ENCODE assay signal across 9 mouse cellular contexts in genomic region chr7:19956341-19956781, GRCm38 (mm10). TPM values are rescaled to one million over a fixed set of nuclear protein-coding genes. Genes with fewer than 3 reads are reported as not detected.
DNase-seq lines count a peak whose midpoint lies in the region; ATAC-seq and TF ChIP-seq lines count a peak whose summit lies in the region.
"Had no signal": no experiment of that assay in that cellular context is flagged by ENCODE, and none has a peak within 500 bp of the region (broad histone marks: within the 10 kb centered on the region; RNA-seq: fewer than 3 reads in every experiment).

No protein-coding gene starts in this region.

- H3K79me2 ChIP-seq in MEL (ENCODE audit: control insufficient read depth, insufficient read depth, low read length, poor library complexity): no peaks in the 10 kb centered on the region

- TF ChIP-seq POLR2A in MEL (IDR thresholded peaks at IDR 0.05; ENCODE audit: control insufficient read depth in 1 of 2, insufficient read depth in 1 of 2, low read depth in 1 of 2, low read length in 2 of 2, poor library complexity in 1 of 2): no peak

- peak; percentile 79 for DNase-seq in MEL (ENCODE audit: low read depth, low spot score)
- DNase-seq in c-Kit-positive CD71-negative TER-119-negative erythroid progenitor cells, embryonic 14.5 days (ENCODE audit: low read depth): peak; percentile 73
- DNase-seq in forebrain, embryonic 14.5 days (ENCODE audit: low spot score): peak; percentile 88
- DNase-seq in layer of hippocampus, postnatal 14 days (ENCODE audit: low spot score in 2 of 2): peak; percentile 87 to 90
- DNase-seq in right cerebral cortex, adult 2 months (ENCODE audit: low spot score in 2 of 2): peak; percentile 94
- peak; percentile 92 for DNase-seq in urinary bladder, postnatal 14 days (ENCODE audit: low spot score)

- peaks cover 0 to 2% of the 10 kb centered on the region in 2 experiments; a peak in 1 of 4 replicates for H3K36me3 ChIP-seq in MEL (ENCODE audit: control insufficient read depth in 1 of 2, insufficient read depth in 2 of 2, low read length in 2 of 2)
- no peaks in the 10 kb centered on the region for H3K36me3 ChIP-seq in forebrain, embryonic 14.5 days (ENCODE audit: control insufficient read depth, insufficient read depth, low read length)
- H3K36me3 ChIP-seq in hindbrain, embryonic 12.5 days: no peaks in the 10 kb centered on the region
- H3K36me3 ChIP-seq: lung, embryonic 15.5 days had no signal

- WGBS in forebrain, embryonic 14.5 days: 5% methylated on average over 7 of the region's 7 CpGs
- 4% methylated on average over 7 of the region's 7 CpGs for WGBS in hindbrain, embryonic 12.5 days

- 0 out of 4 replicates have a peak, but pooled peaks cover 0 to 4% of the 10 kb centered on the region in 2 experiments for H3K4me1 ChIP-seq in MEL (ENCODE audit: control insufficient read depth in 1 of 2, insufficient read depth in 2 of 2, low read length in 2 of 2)
- no peaks in the 10 kb centered on the region for H3K4me1 ChIP-seq in forebrain, embryonic 14.5 days (ENCODE audit: control insufficient read depth, insufficient read depth, low read length)
- no peaks in the 10 kb centered on the region for H3K4me1 ChIP-seq in hindbrain, embryonic 12.5 days

- H3K9ac ChIP-seq in MEL (ENCODE audit: control insufficient read depth, low read depth, low read length, poor library complexity, severe bottlenecking): no peak overlapping the region
- no peak overlapping the region for H3K9ac ChIP-seq in forebrain, embryonic 14.5 days (ENCODE audit: low read length)
- H3K9ac ChIP-seq in hindbrain, embryonic 12.5 days: peak overlapping the region; percentile 13; the same call in 1 of the 2 replicates
- H3K9ac ChIP-seq: lung, embryonic 15.5 days had no signal

- 0 out of 2 replicates have a peak, but pooled peaks have one; percentile 37 for ATAC-seq in forebrain, embryonic 14.5 days
- no peak; the same call in 1 of the 2 replicates for ATAC-seq in hindbrain, embryonic 12.5 days (ENCODE audit: low FRiP score)
- peak; percentile 87 for ATAC-seq in megakaryocyte-erythroid progenitor cell, adult 5-6 weeks (replicated peaks; ENCODE audit: low FRiP score, low TSS enrichment, poor library complexity, severe bottlenecking)

- no peak overlapping the region for H3K4me2 ChIP-seq in forebrain, embryonic 14.5 days (ENCODE audit: low read length)
- no peak overlapping the region for H3K4me2 ChIP-seq in hindbrain, embryonic 12.5 days (replicated peaks)
- H3K4me2 ChIP-seq: lung, embryonic 15.5 days had no signal

- peak; percentile 66 to 88 (median 78) for TF ChIP-seq CTCF in MEL (IDR thresholded peaks at IDR 0.05 in 2 of 3, conservative IDR thresholded peaks at IDR 0.05 in 1 of 3; ENCODE audit: control insufficient read depth in 1 of 3, insufficient read depth in 1 of 3, low read depth in 2 of 3, low read length in 3 of 3, poor library complexity in 1 of 3, severe bottlenecking in 1 of 3)

- no peak for TF ChIP-seq EP300 in MEL (IDR thresholded peaks at IDR 0.05; ENCODE audit: low read depth in 1 of 2, low read length in 2 of 2)

- peak; percentile 80 for TF ChIP-seq RAD21 in MEL (IDR thresholded peaks at IDR 0.05; ENCODE audit: low read depth, low read length)

- no peak overlapping the region for H3K27ac ChIP-seq in MEL (ENCODE audit: control insufficient read depth, low read depth, low read length)
- H3K27ac ChIP-seq in forebrain, embryonic 14.5 days (ENCODE audit: low read depth, low read length): no peak overlapping the region
- H3K27ac ChIP-seq in hindbrain, embryonic 12.5 days: no peak overlapping the region
- H3K27ac ChIP-seq: lung, embryonic 15.5 days had no signal

- H3K27me3 ChIP-seq in MEL (ENCODE audit: control insufficient read depth in 1 of 2, insufficient read depth in 2 of 2, low read length in 2 of 2): peaks cover 0 to 3% of the 10 kb centered on the region in 2 experiments; a peak in 1 of 4 replicates
- H3K27me3 ChIP-seq in forebrain, embryonic 14.5 days (replicated peaks; ENCODE audit: control insufficient read depth, insufficient read depth, low read length): no peaks in the 10 kb centered on the region
- no peaks in the 10 kb centered on the region for H3K27me3 ChIP-seq in hindbrain, embryonic 12.5 days
- H3K27me3 ChIP-seq: lung, embryonic 15.5 days had no signal

- H3K9me3 ChIP-seq in MEL (replicated peaks; ENCODE audit: insufficient read depth, low read length): no peaks in the 10 kb centered on the region
- H3K9me3 ChIP-seq in forebrain, embryonic 14.5 days (replicated peaks; ENCODE audit: control insufficient read depth, low read length): no peaks in the 10 kb centered on the region
- H3K9me3 ChIP-seq in hindbrain, embryonic 12.5 days (replicated peaks): 0 out of 2 replicates have a peak, but pooled peaks cover 4% of the 10 kb centered on the region
- H3K9me3 ChIP-seq: lung, embryonic 15.5 days had no signal

- H3K4me3 ChIP-seq in MEL (ENCODE audit: control insufficient read depth in 1 of 2, insufficient read depth in 1 of 2, low read depth in 2 of 2, low read length in 2 of 2): no peak overlapping the region
- H3K4me3 ChIP-seq in forebrain, embryonic 14.5 days (ENCODE audit: low read depth, low read length): no peak overlapping the region
- H3K4me3 ChIP-seq in hindbrain, embryonic 12.5 days: no peak overlapping the region
- H3K4me3 ChIP-seq: lung, embryonic 15.5 days had no signal

TF ChIP-seq in MEL, 35 proteins besides CTCF, POLR2A, EP300 and RAD21:
- no peak for TF ChIP-seq JUND (IDR thresholded peaks at IDR 0.05; ENCODE audit: low read depth, low read length)
- peak; percentile 73 for TF ChIP-seq BHLHE40 (IDR thresholded peaks at IDR 0.05; ENCODE audit: borderline replicate concordance, low read depth, low read length)
- no peak for TF ChIP-seq MAX (IDR thresholded peaks at IDR 0.05; ENCODE audit: low read length)
- TF ChIP-seq NRF1 (IDR thresholded peaks at IDR 0.05; ENCODE audit: insufficient read depth, low read depth, low read length, poor library complexity, severe bottlenecking): no peak
- TF ChIP-seq SMC3 (IDR thresholded peaks at IDR 0.05; ENCODE audit: low read depth, low read length): peak; percentile 66
- TF ChIP-seq HCFC1 (IDR thresholded peaks at IDR 0.05; ENCODE audit: low read depth, low read length): no peak
- TF ChIP-seq MYB (IDR thresholded peaks at IDR 0.05; ENCODE audit: low read depth, low read length): no peak
- TF ChIP-seq RCOR1 (IDR thresholded peaks at IDR 0.05; ENCODE audit: low read depth, low read length): no peak
- TF ChIP-seq MAZ (IDR thresholded peaks at IDR 0.05; ENCODE audit: low read depth, low read length): no peak
- TF ChIP-seq ZC3H11A (IDR thresholded peaks at IDR 0.05; ENCODE audit: low read depth, low read length): peak; percentile 54
- TF ChIP-seq CHD1 (IDR thresholded peaks at IDR 0.05; ENCODE audit: low read depth, low read length): no peak

RNA-seq across cellular contexts. Expression of gene Igsf23, which starts 5.8 kb away (rescaled TPM):
- 0.08 TPM in 1 of 2 replicates, not detected in the other for total RNA-seq in MEL (2012; rRNA removed)
- polyA plus RNA-seq in MEL (2012; ENCODE audit: insufficient read depth in 1 of 2, insufficient read length in 2 of 2, low read depth in 1 of 2, low replicate concordance in 2 of 2, missing spikeins in 1 of 2): under 1 TPM in 1 of 2 experiments, not detected in 1; 0.35 TPM
- not detected in 2 replicates for polyA plus RNA-seq in forebrain, embryonic 14.5 days (2014; fragmentation: Nextera tagmentation; extraction: Ambion mirVana)
- polyA plus RNA-seq in hindbrain, embryonic 12.5 days (2016; fragmentation: Nextera tagmentation; extraction: Ambion mirVana): 0.32 TPM in 1 of 2 replicates, not detected in the other
- not detected for total RNA-seq in layer of hippocampus, postnatal 14 days (2021)
- total RNA-seq in megakaryocyte-erythroid progenitor cell, adult 5-6 weeks (2014; fragmentation: Nextera tagmentation): not detected in 2 replicates
- total RNA-seq in megakaryocyte-erythroid progenitor cell, adult 5-6 weeks (2017): 0.50 TPM in 1 of 2 replicates, not detected in the other

RNA-seq across cellular contexts. Expression of gene Ceacam20, which starts 8.9 kb away (rescaled TPM):
- total RNA-seq in MEL (2012; rRNA removed): not detected in 2 replicates
- not detected for polyA plus RNA-seq in MEL (2012; ENCODE audit: insufficient read depth in 1 of 2, insufficient read length in 2 of 2, low read depth in 1 of 2, low replicate concordance in 2 of 2, missing spikeins in 1 of 2)
- not detected in 2 replicates for polyA plus RNA-seq in forebrain, embryonic 14.5 days (2014; fragmentation: Nextera tagmentation; extraction: Ambion mirVana)
- not detected in 2 replicates for polyA plus RNA-seq in hindbrain, embryonic 12.5 days (2016; fragmentation: Nextera tagmentation; extraction: Ambion mirVana)
- total RNA-seq in layer of hippocampus, postnatal 14 days (2021): not detected
- total RNA-seq in megakaryocyte-erythroid progenitor cell, adult 5-6 weeks (2014; fragmentation: Nextera tagmentation): not detected in 2 replicates
- not detected in 2 replicates for total RNA-seq in megakaryocyte-erythroid progenitor cell, adult 5-6 weeks (2017)
- polyA plus RNA-seq: lung, embryonic 15.5 days had no signal

RNA-seq across cellular contexts. Expression of gene Nlrp9b, which starts 34.9 kb away (rescaled TPM):
- not detected in 2 replicates for total RNA-seq in MEL (2012; rRNA removed)
- not detected for polyA plus RNA-seq in MEL (2012; ENCODE audit: insufficient read depth in 1 of 2, insufficient read length in 2 of 2, low read depth in 1 of 2, low replicate concordance in 2 of 2, missing spikeins in 1 of 2)
- not detected in 2 replicates for polyA plus RNA-seq in forebrain, embryonic 14.5 days (2014; fragmentation: Nextera tagmentation; extraction: Ambion mirVana)
- not detected in 2 replicates for polyA plus RNA-seq in hindbrain, embryonic 12.5 days (2016; fragmentation: Nextera tagmentation; extraction: Ambion mirVana)
- not detected for total RNA-seq in layer of hippocampus, postnatal 14 days (2021)
- not detected in 2 replicates for total RNA-seq in megakaryocyte-erythroid progenitor cell, adult 5-6 weeks (2014; fragmentation: Nextera tagmentation)
- not detected in 2 replicates for total RNA-seq in megakaryocyte-erythroid progenitor cell, adult 5-6 weeks (2017)
- polyA plus RNA-seq: lung, embryonic 15.5 days had no signal

RNA-seq across cellular contexts. Expression of gene Pvr, which starts 35.4 kb away (rescaled TPM):
- total RNA-seq in MEL (2012; rRNA removed): not detected in 2 replicates
- polyA plus RNA-seq in MEL (2012; ENCODE audit: insufficient read depth in 1 of 2, insufficient read length in 2 of 2, low read depth in 1 of 2, low replicate concordance in 2 of 2, missing spikeins in 1 of 2): not detected
- 3.2 and 5.0 TPM in 2 replicates for polyA plus RNA-seq in forebrain, embryonic 14.5 days (2014; fragmentation: Nextera tagmentation; extraction: Ambion mirVana)
- polyA plus RNA-seq in hindbrain, embryonic 12.5 days (2016; fragmentation: Nextera tagmentation; extraction: Ambion mirVana): 4.6 and 6.1 TPM in 2 replicates
- 10 to 100 TPM; 10.4 to 11.3 TPM for total RNA-seq in layer of hippocampus, postnatal 14 days (2021)
- 1.3 and 6.4 TPM in 2 replicates for total RNA-seq in megakaryocyte-erythroid progenitor cell, adult 5-6 weeks (2014; fragmentation: Nextera tagmentation)
- 0.85 and 0.91 TPM in 2 replicates for total RNA-seq in megakaryocyte-erythroid progenitor cell, adult 5-6 weeks (2017)
